20 mouse cellular contexts compared by ENCODE assay signal in the genomic region with DNA sequence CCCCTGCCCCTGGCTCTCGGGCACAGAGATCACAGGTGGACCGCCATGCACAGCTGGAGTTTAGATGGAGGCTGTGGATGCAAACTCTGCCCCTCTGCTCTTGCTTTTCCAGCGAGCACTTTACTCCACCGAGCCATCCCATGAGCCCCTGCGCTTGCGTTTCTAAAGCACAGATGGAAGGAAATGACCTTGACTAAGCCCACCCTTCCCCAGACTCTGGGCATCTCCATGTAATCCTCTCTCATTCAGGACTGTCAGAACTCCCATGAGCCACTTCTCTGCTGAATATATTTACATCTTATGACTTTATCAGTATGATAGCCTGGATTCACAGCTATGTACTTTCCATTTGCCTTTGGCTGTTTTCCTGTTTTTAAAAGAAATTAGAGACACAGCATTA.
"Had no signal": no experiment of that assay in that cellular context is flagged by ENCODE, and none has a peak within 500 bp of the region (broad histone marks: within the 10 kb centered on the region; RNA-seq: fewer than 3 reads in every experiment).

No protein-coding gene starts in this region.

- ATAC-seq: liver, embryonic 12.5 days had no signal

- H3K36me3 ChIP-seq: limb, embryonic 15.5 days; liver, embryonic 12.5 days; neural tube, embryonic 13.5 days; neural tube, embryonic 15.5 days; stomach, embryonic 15.5 days had no signal

- H3K27me3 ChIP-seq: limb, embryonic 15.5 days; liver, embryonic 12.5 days; neural tube, embryonic 13.5 days; neural tube, embryonic 15.5 days; stomach, embryonic 15.5 days had no signal

- H3K9me3 ChIP-seq: limb, embryonic 15.5 days; neural tube, embryonic 15.5 days; stomach, embryonic 15.5 days had no signal

- H3K4me2 ChIP-seq: limb, embryonic 15.5 days; liver, embryonic 12.5 days; lung, embryonic 14.5 days; neural tube, embryonic 13.5 days; neural tube, embryonic 15.5 days; stomach, embryonic 15.5 days had no signal

- H3K27ac ChIP-seq: limb, embryonic 15.5 days; liver, embryonic 12.5 days; liver, embryonic 14.5 days; neural tube, embryonic 13.5 days; neural tube, embryonic 15.5 days; stomach, embryonic 15.5 days; stomach, postnatal 0 days had no signal

- H3K9ac ChIP-seq: limb, embryonic 15.5 days; liver, embryonic 12.5 days; liver, embryonic 14.5 days; lung, embryonic 14.5 days; neural tube, embryonic 13.5 days; neural tube, embryonic 15.5 days; stomach, embryonic 15.5 days had no signal

- H3K4me3 ChIP-seq: limb, embryonic 15.5 days; liver, embryonic 12.5 days; myocyte; neural tube, embryonic 13.5 days; neural tube, embryonic 15.5 days; stomach, embryonic 15.5 days had no signal

- H3K4me1 ChIP-seq: limb, embryonic 15.5 days had no signal

- DNase-seq: lung, adult 18-20 months; lung, embryonic 14.5 days; lung, postnatal 10 days; lung, postnatal 4 days; retina, postnatal 1 day; right cerebral cortex, adult 18-20 months; right cerebral cortex, postnatal 25 days; right cerebral cortex, postnatal 4 days; spleen, adult 18-20 months; thymus, adult 2 months; thymus, postnatal 25 days; thymus, postnatal 4 days had no signal
